Mouse (Mus musculus): ENCODE results near the gene Dapl1. TPM values are rescaled to one million over a fixed set of nuclear protein-coding genes. Genes with fewer than 3 reads are reported as not detected.

Dapl1 gene
- 4.9 and 7.6 TPM in 2 replicates for polyA plus RNA-seq (2014; fragmentation: Nextera tagmentation; extraction: Ambion mirVana)

- Histone ChIP-seq H3K36me3 (ENCODE audit: control insufficient read depth, insufficient read depth, low read length) (no peaks in the 10 kb centered on the region), H3K4me1 (ENCODE audit: control insufficient read depth, insufficient read depth, low read length) (peaks cover 14% of the 10 kb centered on the region; the same call in 1 of the 2 replicates), H3K9me3 (ENCODE audit: control insufficient read depth, low read length) (no peaks in the 10 kb centered on the region), H3K4me3 (ENCODE audit: low read length) (no peak within 1 kb of the TSS), H3K27ac (ENCODE audit: low read depth, low read length) (no peak within 1 kb of the TSS), H3K4me2 (replicated peaks; ENCODE audit: low read depth, low read length) (no peak within 1 kb of the TSS), H3K27me3 (ENCODE audit: control insufficient read depth, insufficient read depth, low read length) (no peaks in the 10 kb centered on the region), H3K9ac (ENCODE audit: low read depth, low read length) (no peak within 1 kb of the TSS)
- no peak for ATAC-seq (ENCODE audit: low FRiP score, low TSS enrichment)
- 46% methylated on average over 9 of the region's 9 CpGs for WGBS
Measured at GRCm38 (mm10) chr2:59484438-59484837, at the start of gene Dapl1. Dapl1 (plus strand) TSS chr2:59484653.

GRCm38 (mm10) chr2:59434820-59435219, 49.6 kb upstream of the Dapl1 start:
- H3K27me3 ChIP-seq (ENCODE audit: control insufficient read depth, insufficient read depth, low read length), result no peaks in the 10 kb centered on the region
- no peak overlapping the region for H3K27ac ChIP-seq (ENCODE audit: low read depth, low read length)
- H3K4me3 ChIP-seq (ENCODE audit: low read length), result no peak overlapping the region
- WGBS, result 91% methylated on average over 9 of the region's 9 CpGs
- no peaks in the 10 kb centered on the region for H3K9me3 ChIP-seq (ENCODE audit: control insufficient read depth, low read length)
- H3K4me2 ChIP-seq (replicated peaks; ENCODE audit: low read depth, low read length), result no peak overlapping the region
- no peak for ATAC-seq (ENCODE audit: low FRiP score, low TSS enrichment)
- H3K9ac ChIP-seq (ENCODE audit: low read depth, low read length), result no peak overlapping the region
- H3K4me1 ChIP-seq (ENCODE audit: control insufficient read depth, insufficient read depth, low read length), result peaks cover 5% of the 10 kb centered on the region
- H3K36me3 ChIP-seq (ENCODE audit: control insufficient read depth, insufficient read depth, low read length), result no peaks in the 10 kb centered on the region

GRCm38 (mm10) chr2:59437684-59438393, 46.6 kb upstream of the Dapl1 start:
- Histone ChIP-seq H3K4me3 (ENCODE audit: low read length) (no peak overlapping the region), H3K36me3 (ENCODE audit: control insufficient read depth, insufficient read depth, low read length) (no peaks in the 10 kb centered on the region), H3K27ac (ENCODE audit: low read depth, low read length) (peak overlapping the region; percentile 19; the same call in 1 of the 2 replicates), H3K9ac (ENCODE audit: low read depth, low read length) (no peak overlapping the region), H3K4me2 (replicated peaks; ENCODE audit: low read depth, low read length) (no peak overlapping the region; the same call in 1 of the 2 replicates), H3K27me3 (ENCODE audit: control insufficient read depth, insufficient read depth, low read length) (no peaks in the 10 kb centered on the region), H3K4me1 (ENCODE audit: control insufficient read depth, insufficient read depth, low read length) (peaks cover 5% of the 10 kb centered on the region), H3K9me3 (ENCODE audit: control insufficient read depth, low read length) (no peaks in the 10 kb centered on the region)
- ATAC-seq (ENCODE audit: low FRiP score, low TSS enrichment), result peak; percentile 59
- 63% methylated on average over 12 of the region's 12 CpGs for WGBS

- WGBS, result 8% methylated on average over 10 of the region's 10 CpGs
- peaks cover 5% of the 10 kb centered on the region for H3K4me1 ChIP-seq (ENCODE audit: control insufficient read depth, insufficient read depth, low read length)
- peak; percentile 50; the same call in 1 of the 2 replicates for ATAC-seq (ENCODE audit: low FRiP score, low TSS enrichment)
- H3K4me3 ChIP-seq (ENCODE audit: low read length), result peak overlapping the region; percentile 15; the same call in 1 of the 2 replicates
- H3K36me3 ChIP-seq (ENCODE audit: control insufficient read depth, insufficient read depth, low read length), result no peaks in the 10 kb centered on the region
- no peak overlapping the region for H3K9ac ChIP-seq (ENCODE audit: low read depth, low read length)
- peak overlapping the region; percentile 3; the same call in 1 of the 2 replicates for H3K4me2 ChIP-seq (replicated peaks; ENCODE audit: low read depth, low read length)
- H3K27me3 ChIP-seq (ENCODE audit: control insufficient read depth, insufficient read depth, low read length), result no peaks in the 10 kb centered on the region
- no peaks in the 10 kb centered on the region for H3K9me3 ChIP-seq (ENCODE audit: control insufficient read depth, low read length)
- H3K27ac ChIP-seq (ENCODE audit: low read depth, low read length), result no peak overlapping the region
Measured at GRCm38 (mm10) chr2:59438479-59438935, 45.9 kb upstream of the Dapl1 start.

- Histone ChIP-seq H3K27me3 (ENCODE audit: control insufficient read depth, insufficient read depth, low read length) (no peaks in the 10 kb centered on the region), H3K9me3 (ENCODE audit: control insufficient read depth, low read length) (no peaks in the 10 kb centered on the region), H3K9ac (ENCODE audit: low read depth, low read length) (no peak overlapping the region), H3K4me1 (ENCODE audit: control insufficient read depth, insufficient read depth, low read length) (peaks cover 5% of the 10 kb centered on the region), H3K27ac (ENCODE audit: low read depth, low read length) (no peak overlapping the region), H3K4me2 (replicated peaks; ENCODE audit: low read depth, low read length) (no peak overlapping the region), H3K4me3 (ENCODE audit: low read length) (no peak overlapping the region), H3K36me3 (ENCODE audit: control insufficient read depth, insufficient read depth, low read length) (no peaks in the 10 kb centered on the region)
- no peak for ATAC-seq (ENCODE audit: low FRiP score, low TSS enrichment)
- 85% methylated on average over 9 of the region's 9 CpGs for WGBS
Measured at GRCm38 (mm10) chr2:59439824-59440223, 44.6 kb upstream of the Dapl1 start.

GRCm38 (mm10) chr2:59440481-59440880, 44.0 kb upstream of the Dapl1 start:
- ATAC-seq (ENCODE audit: low FRiP score, low TSS enrichment), result no peak
- H3K9me3 ChIP-seq (ENCODE audit: control insufficient read depth, low read length), result no peaks in the 10 kb centered on the region
- H3K4me2 ChIP-seq (replicated peaks; ENCODE audit: low read depth, low read length), result no peak overlapping the region
- no peaks in the 10 kb centered on the region for H3K36me3 ChIP-seq (ENCODE audit: control insufficient read depth, insufficient read depth, low read length)
- peaks cover 5% of the 10 kb centered on the region for H3K4me1 ChIP-seq (ENCODE audit: control insufficient read depth, insufficient read depth, low read length)
- no peaks in the 10 kb centered on the region for H3K27me3 ChIP-seq (ENCODE audit: control insufficient read depth, insufficient read depth, low read length)
- WGBS, result 40% methylated on average over 5 of the region's 5 CpGs
- no peak overlapping the region for H3K27ac ChIP-seq (ENCODE audit: low read depth, low read length)
- no peak overlapping the region for H3K4me3 ChIP-seq (ENCODE audit: low read length)
- no peak overlapping the region for H3K9ac ChIP-seq (ENCODE audit: low read depth, low read length)

GRCm38 (mm10) chr2:59441681-59442080, 42.8 kb upstream of the Dapl1 start:
- H3K36me3 ChIP-seq (ENCODE audit: control insufficient read depth, insufficient read depth, low read length), result no peaks in the 10 kb centered on the region
- ATAC-seq (ENCODE audit: low FRiP score, low TSS enrichment), result no peak
- H3K4me2 ChIP-seq (replicated peaks; ENCODE audit: low read depth, low read length), result no peak overlapping the region
- no peaks in the 10 kb centered on the region for H3K9me3 ChIP-seq (ENCODE audit: control insufficient read depth, low read length)
- H3K4me3 ChIP-seq (ENCODE audit: low read length), result no peak overlapping the region
- H3K9ac ChIP-seq (ENCODE audit: low read depth, low read length), result no peak overlapping the region
- peaks cover 5% of the 10 kb centered on the region for H3K4me1 ChIP-seq (ENCODE audit: control insufficient read depth, insufficient read depth, low read length)
- 79% methylated on average over 5 of the region's 5 CpGs for WGBS
- H3K27me3 ChIP-seq (ENCODE audit: control insufficient read depth, insufficient read depth, low read length), result no peaks in the 10 kb centered on the region
- H3K27ac ChIP-seq (ENCODE audit: low read depth, low read length), result no peak overlapping the region

- H3K36me3 ChIP-seq (ENCODE audit: control insufficient read depth, insufficient read depth, low read length), result no peaks in the 10 kb centered on the region
- H3K27me3 ChIP-seq (ENCODE audit: control insufficient read depth, insufficient read depth, low read length), result no peaks in the 10 kb centered on the region
- H3K4me2 ChIP-seq (replicated peaks; ENCODE audit: low read depth, low read length), result no peak overlapping the region
- WGBS, result 74% methylated on average over 6 of the region's 6 CpGs
- H3K4me1 ChIP-seq (ENCODE audit: control insufficient read depth, insufficient read depth, low read length), result no peaks in the 10 kb centered on the region
- no peak overlapping the region for H3K9ac ChIP-seq (ENCODE audit: low read depth, low read length)
- no peak overlapping the region for H3K27ac ChIP-seq (ENCODE audit: low read depth, low read length)
- H3K9me3 ChIP-seq (ENCODE audit: control insufficient read depth, low read length), result no peaks in the 10 kb centered on the region
- H3K4me3 ChIP-seq (ENCODE audit: low read length), result no peak overlapping the region
- no peak for ATAC-seq (ENCODE audit: low FRiP score, low TSS enrichment)
Measured at GRCm38 (mm10) chr2:59446671-59447070, 37.8 kb upstream of the Dapl1 start.

- Histone ChIP-seq H3K4me2 (replicated peaks; ENCODE audit: low read depth, low read length) (no peak overlapping the region), H3K27ac (ENCODE audit: low read depth, low read length) (no peak overlapping the region), H3K9me3 (ENCODE audit: control insufficient read depth, low read length) (no peaks in the 10 kb centered on the region), H3K4me1 (ENCODE audit: control insufficient read depth, insufficient read depth, low read length) (no peaks in the 10 kb centered on the region), H3K9ac (ENCODE audit: low read depth, low read length) (no peak overlapping the region), H3K27me3 (ENCODE audit: control insufficient read depth, insufficient read depth, low read length) (no peaks in the 10 kb centered on the region), H3K36me3 (ENCODE audit: control insufficient read depth, insufficient read depth, low read length) (no peaks in the 10 kb centered on the region), H3K4me3 (ENCODE audit: low read length) (no peak overlapping the region)
- no peak for ATAC-seq (ENCODE audit: low FRiP score, low TSS enrichment)
- 73% methylated on average over 2 of the region's 2 CpGs for WGBS
Measured at GRCm38 (mm10) chr2:59447712-59448111, 36.7 kb upstream of the Dapl1 start.

All from kidney, embryonic 14.5 days (tissue).